Mouse (Mus musculus) heart, embryonic 11.5 days (tissue): ENCODE data around the gene Slc7a1. TPM values are rescaled to one million over a fixed set of nuclear protein-coding genes. Genes with fewer than 3 reads are reported as not detected.

Experiments used
- ATAC-seq: fragments of 200-750 bp; cut with Nextera tagmentation; replicated peaks from 2 replicates; pipeline ENCODE4 v1.8.0; 2017; ENCODE audit warnings: moderate library complexity; ENCODE audit not compliant: insufficient number of reproducible peaks, low FRiP score, low TSS enrichment
- H3K27ac ChIP-seq: fragments of 300-500 bp; sonication (generic); 2 replicates; pipeline ENCODE4 v1.5.1; 2014; ENCODE audit warnings: mild to moderate bottlenecking, low read depth, low read length
- H3K27me3 ChIP-seq: fragments of 300-500 bp; sonication (generic); 2 replicates; pipeline ENCODE4 v1.6.1; 2014; ENCODE audit warnings: mild to moderate bottlenecking, low read length, mixed read lengths; ENCODE audit not compliant: control insufficient read depth, insufficient read depth
- H3K36me3 ChIP-seq: fragments of 300-500 bp; sonication (generic); 2 replicates; pipeline ENCODE4 v1.6.1; 2014; ENCODE audit warnings: mild to moderate bottlenecking, low read length, moderate library complexity, mixed read lengths; ENCODE audit not compliant: control insufficient read depth, insufficient read depth
- H3K4me1 ChIP-seq: fragments of 300-500 bp; sonication (generic); 2 replicates; pipeline ENCODE4 v1.6.1; 2014; ENCODE audit warnings: low read length; ENCODE audit not compliant: control insufficient read depth, insufficient read depth
- H3K4me2 ChIP-seq: fragments of 300-500 bp; sonication (generic); 2 replicates; pipeline ENCODE4 v1.6.1; 2014; ENCODE audit warnings: mild to moderate bottlenecking, moderate library complexity
- H3K4me3 ChIP-seq: fragments of 300-500 bp; sonication (generic); 2 replicates; pipeline ENCODE4 v1.5.1; 2014; ENCODE audit warnings: low read depth, low read length
- H3K9ac ChIP-seq: fragments of 300-500 bp; sonication (generic); 2 replicates; pipeline ENCODE4 v1.6.1; 2014; ENCODE audit warnings: mild to moderate bottlenecking, low read depth, low read length, moderate library complexity
- H3K9me3 ChIP-seq: fragments of 300-500 bp; sonication (generic); replicated peaks from 2 replicates; pipeline ENCODE4 v1.6.1; 2016; ENCODE audit warnings: low read length; ENCODE audit not compliant: control insufficient read depth
- WGBS: fragments of 180-500 bp; shearing (Covaris S2); extraction: QIAGEN DNeasy Blood & Tissue Kit; methylation state at CpG from one replicate; pipeline ENCODE4 v1.1.7; 2014; ENCODE audit not compliant: insufficient replicate concordance; 5-methylcytosine and 5-hydroxymethylcytosine counted together
- polyA plus RNA-seq: library from polyadenylated mRNA; unstranded; fragments of >200 nt; fragmentation: Nextera tagmentation; extraction: Ambion mirVana; gene quantifications from 2 replicates; pipeline ENCODE4 v1.2.1, GENCODE M21; 2014

Gene Slc7a1
- polyA plus RNA-seq, 1 experiment from 2014 or later, result 34.6 TPM

- Histone ChIP-seq H3K4me1 (peaks cover 30% of the 10 kb centered on the region), H3K9ac (no peak overlapping the region), H3K27me3 (no peaks in the 10 kb centered on the region), H3K4me3 (no peak overlapping the region), H3K36me3 (no peaks in the 10 kb centered on the region; the same call in 1 of the 2 replicates), H3K9me3 (no peaks in the 10 kb centered on the region), H3K27ac (no peak overlapping the region), H3K4me2 (no peak overlapping the region)
- WGBS, result 88% methylated on average over 11 of the region's 11 CpGs
- no peak for ATAC-seq
These were observed 40.6 kb downstream of the Slc7a1 start for GRCm38 (mm10) chr5:148359131-148359530.

- no peaks in the 10 kb centered on the region for H3K27me3 ChIP-seq
- 90% methylated on average over 6 of the region's 6 CpGs for WGBS
- H3K9me3 ChIP-seq, result no peaks in the 10 kb centered on the region
- no peak overlapping the region for H3K4me3 ChIP-seq
- H3K27ac ChIP-seq, result no peak overlapping the region
- H3K4me1 ChIP-seq, result peaks cover 30% of the 10 kb centered on the region
- no peak for ATAC-seq
- H3K36me3 ChIP-seq, result no peaks in the 10 kb centered on the region; the same call in 1 of the 2 replicates
- no peak overlapping the region for H3K9ac ChIP-seq
- H3K4me2 ChIP-seq, result no peak overlapping the region
These were observed 42.5 kb downstream of the Slc7a1 start for GRCm38 (mm10) chr5:148357168-148357567.

DNA sequence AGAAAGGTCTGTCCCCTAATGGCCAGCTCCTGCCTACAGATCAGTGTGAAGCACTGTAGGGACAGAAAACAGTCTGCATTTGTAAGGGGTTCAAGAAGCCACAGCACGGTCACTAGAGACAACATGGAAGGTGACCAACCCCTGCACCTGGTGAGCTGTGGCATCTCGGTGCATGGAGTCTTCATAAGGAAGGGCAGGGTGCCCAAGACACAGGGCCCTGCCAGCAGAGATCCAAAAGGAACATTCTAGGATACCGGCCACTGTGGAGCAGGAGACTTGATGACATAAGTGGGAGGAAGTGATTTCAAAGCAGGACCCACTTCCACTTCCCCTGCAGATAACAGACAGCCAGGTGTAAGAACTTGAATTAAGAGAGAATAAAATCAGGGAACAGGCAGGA lies 43.9 kb downstream of the Slc7a1 start:
- H3K9ac ChIP-seq, result no peak overlapping the region
- WGBS, result 78% methylated on average over 3 of the region's 3 CpGs
- peaks cover 16% of the 10 kb centered on the region for H3K4me1 ChIP-seq
- no peak overlapping the region for H3K4me3 ChIP-seq
- no peak overlapping the region for H3K27ac ChIP-seq
- H3K36me3 ChIP-seq, result no peaks in the 10 kb centered on the region; the same call in 1 of the 2 replicates
- H3K9me3 ChIP-seq, result no peaks in the 10 kb centered on the region
- no peaks in the 10 kb centered on the region for H3K27me3 ChIP-seq
- H3K4me2 ChIP-seq, result no peak overlapping the region
- ATAC-seq, result no peak

GRCm38 (mm10) chr5:148354536-148354935 lies 45.2 kb downstream of the Slc7a1 start:
- ATAC-seq, result no peak
- Histone ChIP-seq H3K4me2 (no peak overlapping the region), H3K4me3 (no peak overlapping the region), H3K27me3 (no peaks in the 10 kb centered on the region), H3K4me1 (peaks cover 15% of the 10 kb centered on the region; the same call in 1 of the 2 replicates), H3K9ac (no peak overlapping the region; the same call in 1 of the 2 replicates), H3K27ac (peak overlapping the region; percentile 22; the same call in 1 of the 2 replicates), H3K36me3 (no peaks in the 10 kb centered on the region; the same call in 1 of the 2 replicates), H3K9me3 (no peaks in the 10 kb centered on the region)
- 43% methylated on average over 8 of the region's 8 CpGs for WGBS

DNA sequence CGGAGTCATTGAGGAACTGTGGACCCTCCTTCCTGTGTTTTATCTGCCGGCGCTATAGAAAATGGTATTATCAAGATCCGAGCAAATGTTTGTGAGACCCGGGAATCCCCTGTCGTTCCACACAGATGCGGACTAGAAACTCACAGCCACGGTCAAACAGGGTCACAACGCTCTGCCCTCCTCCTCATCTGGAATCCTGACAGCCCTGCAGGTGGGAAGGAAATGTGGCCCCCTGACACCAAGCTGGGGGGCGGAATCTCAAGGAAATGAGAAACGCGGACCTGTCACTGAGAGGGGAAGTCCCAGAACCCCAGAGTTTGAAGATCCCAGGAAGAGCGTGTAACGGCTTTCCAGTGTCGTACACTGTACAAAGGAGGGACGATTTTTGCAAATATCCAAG lies 46.3 kb downstream of the Slc7a1 start:
- no peak for ATAC-seq
- no peak overlapping the region for H3K27ac ChIP-seq
- no peak overlapping the region for H3K9ac ChIP-seq
- no peaks in the 10 kb centered on the region; the same call in 1 of the 2 replicates for H3K36me3 ChIP-seq
- H3K4me3 ChIP-seq, result no peak overlapping the region
- no peaks in the 10 kb centered on the region for H3K9me3 ChIP-seq
- H3K4me1 ChIP-seq, result peaks cover 15% of the 10 kb centered on the region
- no peak overlapping the region for H3K4me2 ChIP-seq
- no peaks in the 10 kb centered on the region for H3K27me3 ChIP-seq
- WGBS, result 65% methylated on average over 16 of the region's 16 CpGs

DNA sequence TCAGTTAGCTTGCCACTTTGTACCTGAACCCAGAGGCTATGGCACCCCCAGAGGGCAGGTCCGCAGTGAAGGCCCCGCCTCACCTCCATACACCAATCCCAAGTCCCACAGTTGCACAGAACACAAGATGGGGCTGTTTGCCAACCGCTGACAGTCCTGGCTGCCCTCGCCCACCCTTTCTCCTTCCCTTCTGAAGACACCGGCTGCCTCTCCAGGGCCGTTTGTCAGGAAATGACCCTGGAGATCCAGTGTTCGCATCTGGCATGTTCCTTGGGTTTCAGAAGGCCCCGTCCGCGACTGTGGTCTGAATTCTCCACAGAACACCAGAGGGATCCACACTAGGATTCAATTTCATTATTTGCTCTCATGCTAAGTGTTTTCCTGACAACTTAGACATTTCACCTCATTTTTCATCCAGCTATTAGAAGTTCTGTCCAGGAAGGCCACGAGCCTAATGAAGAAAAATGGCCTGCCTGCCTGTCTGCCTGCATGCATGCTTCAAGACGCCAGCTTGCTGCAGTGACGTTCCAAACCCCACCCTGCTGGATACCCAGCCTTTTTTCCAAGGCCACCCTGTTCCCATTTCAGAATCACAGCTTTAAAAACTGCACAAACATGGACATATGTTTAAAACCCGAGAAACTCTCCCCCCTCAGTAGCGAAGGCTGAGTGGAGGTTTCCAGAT lies 50.2 kb downstream of the Slc7a1 start:
- no peaks in the 10 kb centered on the region for H3K36me3 ChIP-seq
- no peak for ATAC-seq
- H3K4me1 ChIP-seq, result peaks cover 22% of the 10 kb centered on the region
- H3K9me3 ChIP-seq, result no peaks in the 10 kb centered on the region
- H3K27ac ChIP-seq, result no peak overlapping the region
- WGBS, result 68% methylated on average over 15 of the region's 15 CpGs
- no peak overlapping the region for H3K9ac ChIP-seq
- H3K4me2 ChIP-seq, result no peak overlapping the region
- H3K4me3 ChIP-seq, result no peak overlapping the region
- H3K27me3 ChIP-seq, result no peaks in the 10 kb centered on the region

DNA sequence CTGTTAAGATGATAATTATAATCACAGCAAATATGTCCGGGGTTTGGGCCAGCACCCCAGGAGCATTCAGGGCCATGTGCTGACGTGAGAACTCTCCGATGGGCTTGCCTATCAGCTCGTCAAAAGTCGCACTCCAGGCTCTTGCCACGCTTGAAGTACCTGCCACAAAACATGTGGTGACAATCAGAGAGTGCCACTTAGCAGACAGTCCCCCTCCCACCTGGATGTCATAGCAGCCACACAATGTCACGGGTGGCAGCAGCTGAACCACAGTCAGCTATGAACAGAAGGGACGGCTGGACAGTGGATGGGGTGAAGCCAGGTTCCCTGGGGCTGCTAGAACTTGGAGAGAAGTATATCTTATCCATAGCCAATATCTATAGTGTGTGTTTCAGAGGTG lies 51.6 kb downstream of the Slc7a1 start:
- no peak overlapping the region for H3K9ac ChIP-seq
- H3K9me3 ChIP-seq, result no peaks in the 10 kb centered on the region
- H3K36me3 ChIP-seq, result no peaks in the 10 kb centered on the region
- no peak overlapping the region for H3K4me2 ChIP-seq
- no peaks in the 10 kb centered on the region for H3K27me3 ChIP-seq
- H3K4me1 ChIP-seq, result peaks cover 22% of the 10 kb centered on the region
- 0 out of 2 replicates have a peak, but pooled peaks have one; percentile 27 for ATAC-seq
- H3K4me3 ChIP-seq, result no peak overlapping the region
- 42% methylated on average over 8 of the region's 8 CpGs for WGBS
- H3K27ac ChIP-seq, result no peak overlapping the region

DNA sequence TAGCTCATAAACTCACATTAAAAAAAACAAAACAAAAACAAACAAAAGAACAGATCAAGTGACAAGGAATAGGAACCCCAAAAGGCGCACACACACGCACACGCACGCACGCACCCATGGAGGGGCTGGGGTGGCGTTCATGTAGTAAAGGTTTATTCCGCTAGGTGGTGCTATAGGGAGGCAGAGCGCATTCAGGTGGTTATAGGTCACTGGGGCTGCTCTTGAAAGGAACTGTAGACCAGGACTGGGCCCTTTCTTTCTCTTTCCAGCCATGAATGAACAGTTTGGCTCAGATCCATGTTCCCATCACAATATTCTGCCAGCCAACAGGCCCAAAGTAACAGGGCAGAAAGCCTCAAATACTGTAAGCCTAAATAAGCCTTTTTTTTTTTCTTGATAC lies 53.2 kb downstream of the Slc7a1 start:
- 77% methylated on average over 8 of the region's 8 CpGs for WGBS

DNA sequence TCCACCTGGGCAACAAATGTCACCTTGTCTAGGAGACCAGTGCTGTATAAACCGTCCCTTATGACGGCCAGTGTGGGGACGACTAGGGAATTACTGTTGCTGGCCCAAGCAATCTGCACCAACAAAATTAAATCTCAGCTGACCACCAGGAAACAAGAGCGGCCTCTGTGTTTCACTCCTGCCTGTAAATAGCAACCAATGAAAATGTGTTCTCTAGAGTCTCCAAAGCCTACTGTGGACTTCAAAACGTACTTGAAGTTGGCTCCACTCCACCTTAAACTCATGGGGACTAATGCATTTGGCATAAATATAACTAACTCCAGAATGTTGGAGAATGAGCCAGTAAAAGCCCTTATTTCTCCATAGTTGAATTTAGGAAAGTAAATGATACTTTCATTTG lies 55.3 kb downstream of the Slc7a1 start:
- no peaks in the 10 kb centered on the region for H3K36me3 ChIP-seq
- no peak for ATAC-seq
- H3K4me1 ChIP-seq, result peaks cover 25% of the 10 kb centered on the region
- WGBS, result 67% methylated on average over 5 of the region's 5 CpGs
- H3K4me3 ChIP-seq, result no peak overlapping the region
- no peak overlapping the region for H3K9ac ChIP-seq
- no peak overlapping the region for H3K4me2 ChIP-seq
- 0 out of 2 replicates have a peak overlapping the region, but pooled peaks have one; percentile 54 for H3K27ac ChIP-seq
- H3K27me3 ChIP-seq, result no peaks in the 10 kb centered on the region
- no peaks in the 10 kb centered on the region for H3K9me3 ChIP-seq

More for the DNA sequence above, 53.2 kb downstream of the Slc7a1 start:
- H3K27ac ChIP-seq, result no peak overlapping the region
- H3K4me1 ChIP-seq, result peaks cover 25% of the 10 kb centered on the region
- H3K4me2 ChIP-seq, result no peak overlapping the region
- no peak for ATAC-seq
- no peak overlapping the region for H3K4me3 ChIP-seq
- H3K9me3 ChIP-seq, result no peaks in the 10 kb centered on the region
- H3K27me3 ChIP-seq, result no peaks in the 10 kb centered on the region
- H3K9ac ChIP-seq, result no peak overlapping the region
- H3K36me3 ChIP-seq, result no peaks in the 10 kb centered on the region
